Mouse (Mus musculus) ES-E14 (cell line): ENCODE results near the gene Ttl. TPM values are rescaled to one million over a fixed set of nuclear protein-coding genes. Genes with fewer than 3 reads are reported as not detected.

ENCODE experiments used
- DNase-seq: peaks from one replicate; pipeline ENCODE4 v3.0.0-alpha.2; 2013; ENCODE audit warnings: low read depth, low spot score
- H3K27ac ChIP-seq: 2 replicates; pipeline ENCODE4 v1.5.1; 2012; ENCODE audit warnings: low read depth, mild to moderate bottlenecking, low read length, moderate library complexity, mixed read lengths; ENCODE audit not compliant: poor library complexity, insufficient read depth, severe bottlenecking
- H3K36me3 ChIP-seq: 2 replicates; pipeline ENCODE4 v1.6.1; 2012; ENCODE audit warnings: mild to moderate bottlenecking, low read length, moderate library complexity, mixed read lengths; ENCODE audit not compliant: control insufficient read depth, poor library complexity, insufficient read depth, severe bottlenecking
- H3K4me1 ChIP-seq, 2 experiments: fragments of 150-350 bp in 1 of 2; sonication (generic) in 1 of 2; 2 replicates each; pipeline ENCODE4 v1.6.1; 2012; ENCODE audit warnings: low read length in 2 of 2, mild to moderate bottlenecking in 1 of 2, mixed read lengths in 1 of 2; ENCODE audit not compliant: control insufficient read depth in 2 of 2, insufficient read depth in 2 of 2, poor library complexity in 1 of 2
- H3K4me3 ChIP-seq, 2 experiments: fragments of 150-350 bp in 1 of 2; sonication (generic) in 1 of 2; 2 replicates each; pipeline ENCODE4 v1.5.1; 2012; ENCODE audit warnings: low read length in 2 of 2, low read depth in 1 of 2, mild to moderate bottlenecking in 1 of 2, mixed read lengths in 1 of 2; ENCODE audit not compliant: insufficient read depth in 1 of 2, poor library complexity in 1 of 2, severe bottlenecking in 1 of 2
- H3K9ac ChIP-seq: 2 replicates; pipeline ENCODE4 v1.6.1; 2012; ENCODE audit warnings: low read depth, mild to moderate bottlenecking, low read length, mixed read lengths; ENCODE audit not compliant: poor library complexity, insufficient read depth, severe bottlenecking
- H3K9me3 ChIP-seq: fragments of 150-350 bp; sonication (generic); 2 replicates; pipeline ENCODE4 v1.6.1; 2012; ENCODE audit warnings: low read depth, mild to moderate bottlenecking, low read length; ENCODE audit not compliant: control insufficient read depth, insufficient read depth
- CHD2 ChIP-seq: IDR thresholded peaks from 2 replicates; pipeline ENCODE4 v1.6.1; 2014; ENCODE audit warnings: mild to moderate bottlenecking, low read depth, low read length, inconsistent platforms
- HCFC1 ChIP-seq: IDR thresholded peaks from 2 replicates; pipeline ENCODE4 v1.6.1; 2012; ENCODE audit warnings: low read length, inconsistent platforms, borderline replicate concordance; ENCODE audit not compliant: insufficient read depth
- MAFK ChIP-seq: IDR thresholded peaks from 2 replicates; pipeline ENCODE4 v1.6.1; 2014; ENCODE audit warnings: mild to moderate bottlenecking, low read depth, low read length, inconsistent platforms; ENCODE audit not compliant: insufficient read depth
- ZC3H11A ChIP-seq: IDR thresholded peaks from 2 replicates; pipeline ENCODE4 v1.6.1; 2012; ENCODE audit warnings: low read depth, mild to moderate bottlenecking, inconsistent platforms, low read length, borderline replicate concordance
- ZNF384 ChIP-seq: IDR thresholded peaks from 2 replicates; pipeline ENCODE4 v1.6.1; 2012; ENCODE audit warnings: low read depth, low read length, inconsistent platforms
- in situ Hi-C, 2 experiments: fragments of 600-800 bp; cut with MboI; formaldehyde crosslinking; loops; one replicate each; pipeline ENCODE4 v1.15.1; 2025; ENCODE audit warnings: low sequenced_read_pairs in 2 of 2, inconsistent platforms in 1 of 2; ENCODE audit not compliant: unreplicated experiment in 2 of 2
- total RNA-seq: library from RNA; depleted of rRNA; stranded (reverse); fragments of 300-350 nt; gene quantifications from 2 replicates; pipeline ENCODE4 v1.2.3, GENCODE M21; 2012

Ttl gene
- total RNA-seq, 1 experiment = 12.4 TPM

DNA sequence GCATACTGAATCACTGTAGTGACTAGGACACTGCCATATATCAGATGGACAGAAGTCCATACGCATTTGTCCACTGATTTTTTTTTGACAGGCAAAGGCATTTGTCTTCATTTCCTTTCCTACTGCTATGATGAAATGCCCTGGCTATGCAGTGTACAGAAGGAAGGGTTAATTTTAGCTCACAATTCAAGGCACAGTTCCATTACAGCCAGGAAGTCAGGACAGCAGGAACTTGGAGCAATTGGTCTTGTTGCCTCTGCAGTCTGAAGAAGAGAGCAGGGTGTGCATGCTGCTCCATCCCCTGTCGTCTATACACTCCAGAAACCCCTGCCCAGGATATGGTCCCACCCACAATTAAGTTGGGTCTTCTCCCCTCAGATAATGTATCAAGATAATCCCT is 13.5 kb downstream of the Ttl start:
- Histone ChIP-seq H3K4me3 (no peak overlapping the region), H3K9ac (no peak overlapping the region), H3K36me3 (no peaks in the 10 kb centered on the region), H3K27ac (no peak overlapping the region), H3K4me1 (no peaks in the 10 kb centered on the region), H3K9me3 (no peaks in the 10 kb centered on the region)
- in situ Hi-C loops = no loop called here
- TF ChIP-seq CHD2 (no peak), MAFK (no peak), ZNF384 (no peak), HCFC1 (no peak), ZC3H11A (no peak)
- no peak for DNase-seq

- Histone ChIP-seq H3K9ac (no peak overlapping the region), H3K27ac (no peak overlapping the region), H3K4me3 (no peak overlapping the region), H3K4me1 (no peaks in the 10 kb centered on the region), H3K36me3 (peaks cover 2% of the 10 kb centered on the region; the same call in 1 of the 2 replicates), H3K9me3 (no peaks in the 10 kb centered on the region)
- in situ Hi-C loops = no loop called here
- TF ChIP-seq HCFC1 = no peak
- TF ChIP-seq ZC3H11A = no peak
- no peak for TF ChIP-seq MAFK
- no peak for TF ChIP-seq CHD2
- no peak for TF ChIP-seq ZNF384
- no peak for DNase-seq
Observed at GRCm38 (mm10) chr2:129081097-129081496, 15.4 kb downstream of the Ttl start.

GRCm38 (mm10) chr2:129083514-129083913 is 17.8 kb downstream of the Ttl start:
- in situ Hi-C loops = no loop called here
- no peak overlapping the region for H3K27ac ChIP-seq
- H3K36me3 ChIP-seq = peaks cover 2% of the 10 kb centered on the region; the same call in 1 of the 2 replicates
- H3K9ac ChIP-seq = no peak overlapping the region
- no peaks in the 10 kb centered on the region for H3K4me1 ChIP-seq
- TF ChIP-seq ZNF384 (no peak), CHD2 (no peak), MAFK (no peak), HCFC1 (no peak)
- H3K4me3 ChIP-seq = no peak overlapping the region
- DNase-seq = no peak
- H3K9me3 ChIP-seq = no peaks in the 10 kb centered on the region

GRCm38 (mm10) chr2:129084959-129085358 is 19.2 kb downstream of the Ttl start:
- no peak overlapping the region for H3K9ac ChIP-seq
- no peak overlapping the region for H3K4me3 ChIP-seq
- H3K9me3 ChIP-seq = no peaks in the 10 kb centered on the region
- in situ Hi-C loops = no loop called here
- H3K36me3 ChIP-seq = peaks cover 6% of the 10 kb centered on the region; the same call in 1 of the 2 replicates
- no peak overlapping the region for H3K27ac ChIP-seq
- no peaks in the 10 kb centered on the region for H3K4me1 ChIP-seq
- DNase-seq = no peak
- TF ChIP-seq CHD2 (no peak), HCFC1 (no peak), MAFK (no peak), ZC3H11A (no peak), ZNF384 (no peak)

DNA sequence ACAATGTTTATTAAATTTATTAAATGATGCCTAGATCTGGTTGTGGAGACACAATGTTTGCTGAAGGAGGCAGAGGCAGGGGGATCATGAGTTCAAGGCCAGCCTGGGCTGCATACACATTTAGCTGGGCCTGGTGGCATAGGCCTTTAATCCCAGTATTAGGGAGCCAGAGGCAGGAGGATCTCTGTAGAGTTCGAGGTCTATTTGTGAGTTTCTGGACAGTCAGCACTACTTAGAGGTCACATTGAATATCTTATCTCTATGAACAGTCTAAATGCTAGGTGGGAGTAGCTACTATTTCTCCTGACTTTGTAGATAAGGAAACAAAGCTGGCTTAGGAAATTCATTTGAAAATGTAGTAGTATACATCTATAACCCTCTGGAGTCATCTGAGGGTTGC is 21.8 kb downstream of the Ttl start:
- in situ Hi-C loops = no loop called here
- Histone ChIP-seq H3K27ac (no peak overlapping the region), H3K9me3 (no peaks in the 10 kb centered on the region), H3K9ac (no peak overlapping the region), H3K4me1 (no peaks in the 10 kb centered on the region), H3K36me3 (peaks cover 6% of the 10 kb centered on the region; the same call in 1 of the 2 replicates), H3K4me3 (no peak overlapping the region)
- TF ChIP-seq HCFC1 (no peak), CHD2 (no peak), MAFK (no peak), ZC3H11A (no peak), ZNF384 (no peak)
- DNase-seq = no peak
